In the genomic region with DNA sequence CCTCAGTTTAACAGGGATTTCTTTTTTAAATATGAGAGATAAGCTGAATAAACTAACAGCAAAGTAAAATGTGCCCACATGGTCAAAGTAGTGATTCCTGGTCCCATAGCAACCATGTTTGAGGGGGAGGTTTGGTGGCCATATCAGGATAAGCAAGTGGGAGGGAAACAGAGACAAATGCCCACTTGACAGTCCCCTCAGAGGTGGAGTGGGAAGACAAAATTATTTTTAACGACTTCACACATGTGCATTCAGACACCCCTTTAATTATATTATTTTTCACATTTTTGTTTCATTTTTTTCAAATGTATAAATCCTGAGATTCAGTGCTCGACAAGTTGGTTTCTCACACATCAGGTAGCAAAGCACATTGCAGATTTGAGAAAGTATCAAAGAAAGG, we compare ENCODE assay signal across 28 mouse cellular contexts. TPM values are rescaled to one million over a fixed set of nuclear protein-coding genes. Genes with fewer than 3 reads are reported as not detected.
"Had no signal": no experiment of that assay in that cellular context is flagged by ENCODE, and none has a peak within 500 bp of the region (broad histone marks: within the 10 kb centered on the region; RNA-seq: fewer than 3 reads in every experiment).

No protein-coding gene starts in this region.

- H3K4me3 ChIP-seq: midbrain, embryonic 12.5 days; midbrain, embryonic 15.5 days; neural tube, embryonic 12.5 days; neural tube, embryonic 15.5 days had no signal

- H3K27ac ChIP-seq: kidney, postnatal 0 days; liver, embryonic 14.5 days; macrophage; midbrain, embryonic 12.5 days; midbrain, embryonic 15.5 days; neural tube, embryonic 12.5 days; neural tube, embryonic 15.5 days had no signal

- H3K4me2 ChIP-seq: lung, embryonic 14.5 days; midbrain, embryonic 12.5 days; midbrain, embryonic 15.5 days; neural tube, embryonic 12.5 days; neural tube, embryonic 15.5 days had no signal

- H3K27me3 ChIP-seq: midbrain, embryonic 12.5 days; midbrain, embryonic 15.5 days; neural tube, embryonic 12.5 days; neural tube, embryonic 15.5 days had no signal

- DNase-seq: kidney, adult 2 months; kidney, postnatal 25 days; layer of hippocampus, postnatal 36 days; liver, postnatal 0 days; lung, embryonic 14.5 days; spleen, adult 18-20 months; thymus, adult 2 months; thymus, postnatal 14 days; thymus, postnatal 4 days had no signal

- H3K9me3 ChIP-seq: midbrain, embryonic 12.5 days; midbrain, embryonic 15.5 days; neural tube, embryonic 12.5 days; neural tube, embryonic 15.5 days had no signal

- ATAC-seq: intestine, postnatal 0 days; liver, postnatal 0 days; lung, postnatal 0 days; midbrain, embryonic 15.5 days had no signal

- H3K36me3 ChIP-seq: midbrain, embryonic 12.5 days; midbrain, embryonic 15.5 days; neural tube, embryonic 12.5 days; neural tube, embryonic 15.5 days had no signal

- H3K4me1 ChIP-seq: midbrain, embryonic 12.5 days; midbrain, embryonic 15.5 days; neural tube, embryonic 12.5 days; neural tube, embryonic 15.5 days had no signal

- H3K9ac ChIP-seq: liver, embryonic 14.5 days; liver, postnatal 0 days; lung, embryonic 14.5 days; midbrain, embryonic 12.5 days; midbrain, embryonic 15.5 days; neural tube, embryonic 12.5 days; neural tube, embryonic 15.5 days had no signal

RNA-seq across cellular contexts. Expression of gene Cypt15, which starts 32.8 kb away (rescaled TPM):
- total RNA-seq: layer of hippocampus, adult 8-10 months; layer of hippocampus, postnatal 36 days; left cerebral cortex, postnatal 25 days; liver, adult 2 months; megakaryocyte, adult 5-6 weeks had no signal
- polyA plus RNA-seq: intestine, embryonic 14.5 days; intestine, postnatal 0 days; kidney, adult 2 months; kidney, embryonic 14.5 days; kidney, postnatal 0 days; large intestine, adult 2 months; limb, embryonic 11.5 days; limb, embryonic 14.5 days; liver, adult 2 months; liver, embryonic 14.5 days; liver, postnatal 0 days; lung, embryonic 14.5 days; lung, postnatal 0 days; macrophage; midbrain, embryonic 12.5 days; midbrain, embryonic 15.5 days; neural tube, embryonic 12.5 days; neural tube, embryonic 15.5 days; stomach, embryonic 16.5 days; thymus, adult 2 months had no signal
